Mouse (Mus musculus) embryo, embryonic 10.5 days (tissue): ENCODE measurements around the gene Hsd17b7.
A peak's percentile ranks its signal among the peaks of the same experiment; 100 is the strongest.
"Not testable (repeated sequence)": the region's sequence is repeated elsewhere in the genome, so short reads cannot be mapped to it uniquely, and the experiment has no call there.

Experiments used
- DNase-seq: peaks from one replicate; pipeline ENCODE4 v3.0.0-alpha.2; 2015; ENCODE audit warnings: low spot score

Hsd17b7 gene

DNA sequence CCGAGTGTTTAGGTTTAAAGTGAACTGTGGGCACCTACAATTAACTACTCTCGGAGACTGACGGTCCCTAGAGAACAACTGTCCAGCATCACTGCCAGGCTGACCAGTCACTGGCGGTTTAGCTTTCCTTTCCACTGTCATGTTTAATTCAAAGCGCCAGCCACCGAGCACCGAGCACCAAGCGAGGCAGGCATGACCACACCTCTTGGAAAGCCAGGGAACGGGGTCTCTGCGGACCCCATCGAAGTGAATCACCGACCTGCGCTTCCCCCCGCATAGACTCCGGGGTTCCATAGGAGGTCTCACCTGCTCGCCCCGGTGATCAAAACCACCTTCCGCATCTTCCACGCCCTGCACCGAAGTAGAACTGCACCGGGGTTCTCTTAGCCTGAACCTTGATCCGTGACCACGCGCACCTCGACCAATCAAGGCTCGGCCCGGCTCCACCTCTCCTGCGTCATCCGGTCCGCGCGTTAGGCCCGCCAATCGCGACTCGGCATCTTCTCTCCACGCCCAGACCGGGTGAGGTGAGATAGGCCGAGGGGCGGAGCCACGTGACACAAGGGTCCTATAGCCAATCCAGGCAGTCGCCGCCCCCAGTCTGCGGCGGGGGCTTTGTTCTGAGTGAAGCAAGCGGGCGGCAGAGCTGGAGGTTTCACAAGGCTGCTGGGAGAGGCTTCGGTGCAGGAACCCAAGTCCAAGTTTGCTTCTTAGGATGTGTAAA lies at the start of gene Hsd17b7:
Gene Hsd17b7, minus strand, starts transcription at position 450 of the 724 bp plus-strand sequence.
- DNase-seq, result peak; percentile 100

DNA sequence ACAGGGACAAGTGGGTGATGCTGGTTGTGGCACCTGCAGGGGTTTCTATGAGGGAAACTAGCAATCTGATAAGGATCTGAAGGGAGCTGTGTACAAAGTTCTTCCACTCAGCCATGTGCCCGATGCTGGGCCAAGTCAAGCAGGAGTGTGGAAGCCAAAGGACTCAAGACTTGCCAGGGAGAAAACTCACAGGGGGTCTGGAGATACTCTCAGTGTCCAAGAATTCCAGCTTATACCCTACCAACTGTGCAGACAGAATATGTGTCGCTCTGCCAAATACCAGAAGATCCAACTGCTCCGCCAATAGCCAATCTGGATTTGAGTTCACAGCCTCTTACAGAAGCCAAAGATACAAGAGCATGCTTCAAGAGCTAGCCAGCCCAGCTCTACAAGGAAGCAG lies 45.7 kb upstream of the Hsd17b7 start:
- DNase-seq, result no peak

DNA sequence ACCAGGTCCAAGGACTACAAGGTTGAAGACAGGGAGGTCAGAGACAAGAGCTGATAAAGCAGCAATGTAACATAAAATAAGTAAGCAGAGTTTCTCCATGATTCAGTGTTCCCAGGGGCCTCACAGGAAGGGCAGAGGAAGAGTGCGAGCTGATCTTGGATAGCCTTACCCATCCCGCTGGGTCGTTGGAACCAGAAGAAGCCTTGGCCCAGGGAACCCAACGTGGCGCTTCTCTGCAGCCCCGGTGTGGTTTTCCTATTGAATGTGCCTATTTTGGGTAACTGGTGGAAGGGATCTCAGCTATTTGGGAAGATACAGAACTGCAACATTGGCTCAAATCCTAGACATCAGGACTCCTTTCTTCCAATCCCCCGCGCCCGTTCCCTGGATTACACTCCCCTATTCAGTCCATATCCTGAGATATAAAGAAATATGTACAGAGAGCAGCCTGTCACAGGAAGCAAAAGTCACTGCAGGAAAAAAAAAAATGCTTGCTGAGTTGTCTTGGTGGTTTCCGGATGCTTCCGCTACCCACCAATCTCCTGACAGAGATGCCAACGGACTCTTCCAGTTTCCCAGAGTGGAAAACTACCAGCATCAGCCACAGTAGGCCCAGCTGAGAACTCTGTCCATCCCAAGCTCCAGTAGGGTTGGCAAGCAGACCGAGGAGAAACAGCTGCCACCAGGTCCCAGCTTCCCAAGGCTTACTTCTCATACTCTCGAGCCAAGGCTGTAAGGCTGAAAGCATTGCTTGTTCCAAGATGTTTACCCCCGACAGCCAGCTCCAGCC lies 41.9 kb upstream of the Hsd17b7 start:
- no peak for DNase-seq

DNA sequence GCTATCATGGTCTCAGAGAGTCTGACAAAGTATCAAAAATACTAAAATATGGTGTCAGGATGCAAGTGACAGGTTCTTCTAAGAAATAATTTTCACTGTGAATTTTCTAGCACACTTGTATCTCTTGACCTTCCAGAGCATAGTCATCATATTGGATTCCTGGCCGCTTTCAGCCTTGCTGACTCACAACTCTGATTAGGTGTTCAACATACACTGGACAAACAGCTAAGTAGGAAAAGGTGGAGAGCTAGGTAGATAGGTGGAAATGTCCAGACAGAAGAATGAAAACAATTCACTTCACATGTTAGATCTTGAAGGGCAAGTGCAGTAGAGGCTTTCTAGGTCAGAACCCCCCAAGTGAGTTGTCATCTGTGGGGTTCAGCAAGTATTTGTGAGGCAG lies 40.3 kb upstream of the Hsd17b7 start:
- DNase-seq, result no peak

DNA sequence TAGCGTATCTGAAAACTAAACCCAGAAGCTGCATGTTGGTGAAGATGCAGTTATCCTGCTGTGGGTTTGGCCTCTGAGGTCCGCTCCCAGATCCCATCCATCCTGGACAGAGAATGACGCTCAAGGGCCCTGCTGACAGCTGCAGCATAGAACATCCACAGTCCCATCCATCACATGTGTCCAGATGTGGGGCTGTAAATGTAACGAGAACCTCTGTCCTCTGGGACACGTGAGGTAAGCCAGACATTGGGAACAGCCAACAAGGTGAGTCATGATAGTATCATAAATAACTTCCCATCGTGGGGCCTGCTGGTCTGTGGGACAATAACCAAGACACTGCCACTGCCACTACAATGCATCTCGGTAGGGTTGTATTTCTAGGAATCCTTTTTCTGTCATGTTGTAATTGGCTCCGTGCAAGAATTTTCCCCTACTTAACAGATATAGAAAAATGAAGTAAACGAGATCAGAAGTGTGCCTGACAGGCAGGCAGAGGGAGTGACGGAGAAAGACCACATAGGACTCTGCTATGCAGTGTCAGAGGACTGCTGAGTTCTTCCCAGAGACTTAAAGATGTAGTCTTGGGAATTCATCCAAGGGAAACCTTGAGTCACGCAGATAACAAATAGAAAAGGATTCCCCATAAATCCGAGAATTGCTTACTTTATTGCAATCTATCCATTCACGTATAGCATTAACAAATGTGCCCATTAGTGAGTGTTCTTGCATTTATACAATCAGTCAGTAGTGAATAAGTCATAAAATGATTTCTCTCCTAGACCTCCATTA lies 39.6 kb upstream of the Hsd17b7 start:
- DNase-seq, result no peak

DNA sequence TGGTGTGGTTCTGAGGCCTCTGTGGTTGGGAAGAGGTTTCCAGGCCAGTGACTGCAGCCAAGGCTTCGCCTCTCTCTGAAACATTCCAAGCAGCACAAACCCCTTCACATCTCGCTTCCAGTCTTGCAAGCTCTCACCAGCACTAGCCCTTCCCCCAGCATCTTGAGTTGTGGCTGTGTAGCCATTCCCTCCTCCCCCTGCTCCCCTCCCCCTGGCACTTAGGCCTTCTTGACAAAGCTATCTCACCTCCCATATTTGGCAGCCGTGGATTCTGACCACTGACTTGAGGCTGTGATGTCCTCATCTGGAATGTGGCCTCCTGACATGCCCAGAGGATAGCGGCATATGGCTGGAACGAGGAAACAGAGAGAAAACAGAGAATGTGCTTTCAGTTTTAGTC lies 37.5 kb upstream of the Hsd17b7 start:
- DNase-seq, result peak; percentile 31

DNA sequence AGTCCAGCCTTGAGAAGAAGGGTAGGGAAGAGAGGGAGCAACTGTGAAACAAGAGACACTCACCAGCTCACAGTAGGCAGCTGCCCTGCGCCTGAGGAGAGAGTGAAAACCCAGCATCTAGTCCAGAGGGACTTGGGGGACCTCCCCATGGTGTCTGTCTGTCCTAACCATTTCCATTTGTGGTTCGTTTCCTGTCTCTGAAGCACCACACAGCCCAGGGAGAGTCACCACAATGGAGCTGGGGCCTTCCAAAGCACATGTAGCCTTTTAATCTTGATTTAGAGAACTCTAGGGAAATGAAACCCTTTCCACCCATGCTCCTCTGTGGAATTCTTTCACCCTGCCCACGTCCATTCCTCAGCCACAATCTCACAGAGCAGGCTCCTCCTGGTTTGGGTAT lies 36.3 kb upstream of the Hsd17b7 start:
- no peak for DNase-seq

DNA sequence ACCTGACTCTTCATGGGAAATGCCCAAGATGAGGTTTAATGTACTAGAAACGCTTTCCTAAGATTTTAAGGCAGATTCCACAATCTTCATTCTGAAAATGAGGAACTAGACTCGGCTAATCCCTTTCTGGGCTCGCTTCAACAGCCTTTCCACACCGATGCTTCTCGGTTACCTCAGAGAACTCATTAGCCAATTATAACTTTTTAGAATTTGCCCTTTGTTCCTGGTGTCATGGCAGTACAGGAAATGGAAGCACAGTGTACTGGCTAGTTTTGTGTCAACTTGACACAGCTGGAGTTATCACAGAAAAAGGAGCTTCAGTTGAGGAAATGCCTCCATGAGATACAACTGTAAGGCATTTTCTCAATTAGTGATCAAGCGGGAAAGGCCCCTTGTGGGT lies 24.9 kb upstream of the Hsd17b7 start:
- DNase-seq, result not testable (repeated sequence)

DNA sequence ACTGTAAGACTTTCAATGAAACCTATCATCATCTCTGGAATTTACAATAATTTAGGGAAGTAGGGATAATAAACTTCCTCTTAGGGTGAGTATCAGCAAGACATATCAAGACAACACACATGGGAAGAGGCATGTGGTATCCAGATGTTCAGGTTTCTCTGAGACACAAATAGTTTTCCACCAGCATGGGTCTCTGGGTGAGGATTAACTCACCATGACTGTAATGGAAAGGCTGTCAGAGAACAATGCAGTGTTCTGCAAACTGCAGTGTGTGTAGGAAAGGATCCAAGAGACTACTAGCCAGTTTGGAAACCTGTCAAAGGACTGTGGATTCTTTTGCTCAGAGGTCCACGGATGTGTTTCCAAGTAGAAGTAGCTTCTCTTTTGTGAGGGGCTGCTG lies 17.1 kb upstream of the Hsd17b7 start:
- DNase-seq, result peak; percentile 29

DNA sequence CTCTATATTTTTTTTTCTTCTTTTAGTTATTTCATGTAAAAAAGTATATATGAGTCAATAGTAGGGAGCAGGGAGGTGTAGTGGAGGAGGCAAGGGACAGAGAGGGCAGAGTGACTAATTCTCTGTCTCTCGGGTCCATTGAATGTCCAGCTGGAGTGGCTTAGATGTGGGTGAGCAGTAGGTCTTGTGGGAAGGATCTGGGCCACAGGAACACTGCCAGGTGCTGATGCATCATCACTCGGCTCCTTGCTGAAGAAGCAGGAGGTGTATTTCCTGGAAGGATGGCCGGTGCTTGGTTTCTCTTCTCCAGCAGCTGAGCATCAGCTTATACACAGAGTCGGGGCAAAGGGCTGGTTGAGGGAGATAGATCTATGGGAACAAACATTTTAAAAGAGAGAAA lies 8.6 kb upstream of the Hsd17b7 start:
- DNase-seq, result no peak

DNA sequence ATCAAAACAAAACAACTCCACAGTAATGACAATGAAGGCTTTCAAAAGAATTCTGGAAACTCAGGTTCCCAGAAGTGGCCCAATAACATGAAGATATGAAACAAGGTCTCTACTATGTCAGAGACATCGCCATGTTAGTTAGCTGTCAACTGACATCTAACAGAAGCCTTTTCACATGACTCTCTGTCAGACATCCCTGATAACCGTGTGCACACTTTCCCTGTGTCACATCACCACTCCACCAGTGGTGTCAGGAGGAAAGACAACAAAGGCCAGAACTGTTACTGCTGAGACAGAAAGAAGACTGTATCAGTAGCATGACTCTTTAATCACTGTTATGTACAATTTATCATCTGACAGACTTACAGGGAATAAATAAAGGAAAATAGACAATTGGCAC lies 3.0 kb upstream of the Hsd17b7 start:
- no peak for DNase-seq

DNA sequence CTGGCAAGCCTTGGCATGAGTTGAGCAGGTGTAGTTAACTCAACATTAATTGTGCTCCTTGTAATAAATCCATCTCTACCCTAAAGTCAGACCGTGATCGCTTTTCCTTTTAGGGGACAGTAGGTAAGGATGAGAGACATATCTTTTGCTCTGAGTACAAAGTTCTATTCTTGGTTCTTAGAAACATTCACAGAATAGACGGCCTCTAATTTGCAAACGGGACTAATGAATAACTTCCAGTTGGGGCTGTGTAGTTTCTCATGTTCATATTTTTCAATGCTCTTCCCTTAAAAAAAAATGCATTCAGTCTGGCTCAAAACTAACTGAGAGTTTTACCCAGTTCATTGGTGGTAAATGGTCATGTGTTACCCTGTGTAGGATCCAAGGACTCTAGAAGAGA lies 1.9 kb upstream of the Hsd17b7 start:
- DNase-seq, result no peak

DNA sequence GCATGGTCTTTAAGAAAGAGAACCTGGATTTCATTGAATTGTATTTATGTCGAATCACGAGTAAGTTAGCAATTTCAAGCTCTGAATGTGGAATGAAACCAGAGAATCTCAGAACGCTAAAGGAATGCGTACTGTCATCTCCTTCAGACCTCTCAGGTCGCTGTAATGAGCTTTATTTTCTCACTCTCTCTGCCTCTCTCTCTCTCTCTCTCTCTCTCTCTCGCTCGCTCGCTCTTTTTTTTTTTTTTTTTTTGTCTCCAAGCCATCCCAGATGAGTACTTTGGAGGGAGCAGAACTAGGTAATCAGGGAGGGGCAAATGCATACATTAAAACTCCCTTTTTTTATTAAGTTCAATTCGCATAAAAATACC lies 460 bp upstream of the Hsd17b7 start:
- DNase-seq, result no peak

DNA sequence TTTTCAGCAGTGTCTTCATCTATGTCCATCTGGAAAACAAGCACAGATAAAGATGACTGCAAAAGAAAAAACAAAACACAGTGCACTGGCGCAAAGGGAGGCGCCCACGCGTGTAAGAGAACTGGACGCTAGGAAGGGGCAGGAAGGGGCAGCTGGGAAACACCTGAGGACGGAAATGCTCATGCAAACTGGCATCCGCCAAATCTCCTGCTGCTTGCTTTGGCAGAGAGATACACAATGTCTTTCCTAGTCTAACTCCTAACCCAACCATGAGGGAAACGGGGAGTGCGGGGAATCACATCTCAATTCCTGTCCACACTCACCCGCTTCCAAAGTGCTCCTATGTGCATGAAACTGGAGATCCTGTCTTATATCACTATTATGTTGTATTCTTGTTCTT lies 15.9 kb downstream of the Hsd17b7 start:
- DNase-seq, result no peak

DNA sequence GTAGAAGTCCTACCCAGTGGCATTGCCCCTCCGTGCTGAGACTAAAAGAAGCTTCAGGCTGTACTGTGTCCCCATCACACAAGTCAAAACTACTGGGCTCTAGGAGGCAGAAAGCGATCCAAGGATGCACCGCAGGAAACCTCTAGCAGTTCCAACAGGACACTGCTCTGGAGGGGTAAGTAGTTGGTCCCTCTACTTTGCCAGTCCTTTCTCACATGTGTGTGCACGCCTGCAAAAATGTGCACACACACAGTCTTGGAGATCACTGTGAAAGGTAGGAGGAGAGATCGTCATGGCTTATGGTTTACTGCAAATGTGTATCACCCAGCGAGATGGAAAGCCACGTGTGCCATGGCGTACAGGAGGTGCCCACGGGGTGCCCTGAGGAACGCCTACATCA lies 16.4 kb downstream of the Hsd17b7 start:
- DNase-seq, result no peak

DNA sequence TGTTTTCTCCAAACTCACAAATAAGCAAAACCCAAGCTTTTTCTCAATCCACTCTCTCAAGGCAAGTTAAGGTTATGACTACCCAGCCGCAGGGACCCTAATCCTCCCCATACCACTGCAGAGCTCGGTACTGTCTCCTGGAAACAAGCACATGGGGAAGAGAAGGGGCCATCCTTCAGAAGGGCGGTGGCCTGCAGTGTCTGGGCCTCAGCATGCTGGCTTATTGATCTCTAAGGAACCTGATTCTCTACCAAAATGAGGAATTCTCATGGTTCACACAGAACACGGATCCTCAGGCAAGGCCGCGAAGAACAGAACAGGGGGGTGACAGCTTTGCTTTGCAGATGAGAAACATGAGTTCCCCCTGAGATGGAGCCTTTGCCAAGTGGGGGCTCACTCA lies 17.5 kb downstream of the Hsd17b7 start:
- no peak for DNase-seq

DNA sequence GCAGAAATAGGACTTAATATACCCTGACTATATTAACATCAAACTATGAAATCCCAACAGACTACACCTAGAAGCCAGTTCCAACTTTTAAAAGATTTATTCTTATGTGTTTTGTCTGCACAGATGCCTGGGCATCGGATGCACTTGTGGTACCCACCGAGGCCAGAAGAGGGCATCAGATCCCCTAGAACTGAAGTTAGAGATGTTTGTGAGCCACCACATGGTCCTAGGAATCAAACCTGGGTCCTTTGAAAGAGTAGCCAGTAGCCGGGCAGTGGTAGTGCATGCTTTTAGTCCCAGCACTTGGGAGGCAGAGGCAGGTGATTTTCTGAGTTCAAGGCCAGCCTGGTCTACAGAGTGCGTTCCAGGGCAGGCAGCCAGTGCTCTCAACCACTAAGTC lies 18.4 kb downstream of the Hsd17b7 start:
- no peak for DNase-seq

DNA sequence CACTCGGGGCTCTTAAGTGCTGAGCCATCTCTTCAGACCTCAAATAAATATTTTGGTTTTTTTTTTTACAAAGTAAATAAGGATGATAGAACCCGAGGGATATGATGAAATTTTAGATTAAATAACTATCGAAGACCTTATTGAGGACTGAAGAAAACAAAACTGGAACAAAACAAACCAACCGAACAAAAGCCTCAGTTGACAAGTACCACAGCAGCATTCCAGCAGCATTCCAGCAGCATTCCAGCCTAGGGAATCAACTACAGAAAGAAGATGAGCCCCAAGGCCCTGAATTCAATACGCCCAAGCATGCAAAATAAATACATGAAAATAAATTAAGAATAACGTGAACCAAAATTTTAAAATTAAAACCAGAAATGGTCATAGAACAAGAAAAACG lies 19.1 kb downstream of the Hsd17b7 start:
- DNase-seq, result peak; percentile 20

DNA sequence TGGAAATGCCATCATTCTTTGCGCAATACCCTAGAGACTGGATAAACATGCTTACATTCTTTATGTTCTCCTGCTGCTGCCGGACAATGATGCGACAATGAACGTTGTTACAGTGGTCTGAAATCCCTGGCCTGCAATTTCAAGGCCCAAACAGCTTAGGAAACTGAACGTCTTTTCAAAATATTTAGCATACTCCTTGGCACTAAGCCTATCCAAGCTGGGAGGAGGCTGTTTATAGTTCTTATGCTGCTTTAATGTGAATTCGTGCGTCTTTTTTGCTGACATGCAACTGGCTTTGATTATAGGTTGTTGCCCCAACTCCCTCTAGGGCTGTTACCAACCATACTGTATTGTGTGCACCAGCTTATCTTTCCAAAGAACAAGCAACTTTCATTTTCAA lies 20.2 kb downstream of the Hsd17b7 start:
- DNase-seq, result no peak

DNA sequence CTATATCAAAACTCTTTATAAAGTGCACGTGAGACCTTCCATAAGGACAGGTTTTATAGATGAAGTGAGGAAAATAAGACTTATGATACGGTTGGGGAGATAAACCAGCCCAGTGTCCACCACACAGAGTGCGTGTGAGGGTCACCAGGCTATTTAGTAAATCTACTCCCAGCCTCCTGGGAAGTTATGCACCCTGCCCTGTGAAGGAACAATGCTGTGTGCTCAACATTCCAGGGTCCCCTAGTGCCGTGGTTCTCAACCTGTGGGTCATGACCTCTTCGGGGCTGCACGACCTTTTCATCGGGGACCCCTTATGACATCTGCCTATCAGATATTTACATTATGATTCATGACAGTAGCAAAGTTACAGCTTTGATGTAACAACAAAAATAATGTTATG lies 20.8 kb downstream of the Hsd17b7 start:
- DNase-seq, result no peak

DNA sequence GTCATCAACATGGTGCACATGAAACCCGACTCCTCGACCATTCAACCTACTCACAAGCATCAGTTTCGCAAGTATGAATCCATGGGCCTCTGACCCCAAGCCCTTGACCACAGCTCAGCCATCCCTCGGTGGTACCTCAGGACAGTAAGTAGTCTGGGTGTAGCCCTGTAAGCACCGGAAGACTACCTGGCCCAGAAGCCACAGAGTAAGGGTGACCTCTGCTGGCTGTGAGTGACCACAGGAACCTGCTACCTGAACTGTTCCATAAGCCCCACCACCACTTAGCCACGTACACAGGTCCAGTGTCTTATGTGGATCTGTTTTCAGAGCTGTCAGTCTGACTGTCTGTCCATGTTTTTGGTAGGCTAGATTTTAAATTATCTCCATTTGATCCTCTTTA lies 21.4 kb downstream of the Hsd17b7 start:
- no peak for DNase-seq

DNA sequence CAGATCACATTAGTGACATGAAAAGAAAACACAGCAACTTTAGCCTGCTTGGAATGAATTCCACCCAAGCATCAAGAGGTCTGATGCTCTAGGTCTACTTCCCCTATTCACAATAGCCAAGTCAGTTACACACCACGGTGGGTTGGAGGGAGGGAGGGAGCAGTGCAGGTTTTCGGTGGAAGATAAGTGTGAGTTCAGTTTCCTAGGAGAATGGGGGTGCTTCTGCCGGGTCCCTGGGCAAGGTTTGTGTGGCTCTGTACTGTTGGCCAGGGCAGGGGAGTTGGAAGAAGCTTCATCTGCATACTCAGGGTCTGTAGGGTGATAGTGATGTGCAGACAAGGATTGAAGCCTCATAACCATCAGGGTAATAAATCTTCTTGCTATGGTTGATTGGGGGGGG lies 23.0 kb downstream of the Hsd17b7 start:
- DNase-seq, result no peak

DNA sequence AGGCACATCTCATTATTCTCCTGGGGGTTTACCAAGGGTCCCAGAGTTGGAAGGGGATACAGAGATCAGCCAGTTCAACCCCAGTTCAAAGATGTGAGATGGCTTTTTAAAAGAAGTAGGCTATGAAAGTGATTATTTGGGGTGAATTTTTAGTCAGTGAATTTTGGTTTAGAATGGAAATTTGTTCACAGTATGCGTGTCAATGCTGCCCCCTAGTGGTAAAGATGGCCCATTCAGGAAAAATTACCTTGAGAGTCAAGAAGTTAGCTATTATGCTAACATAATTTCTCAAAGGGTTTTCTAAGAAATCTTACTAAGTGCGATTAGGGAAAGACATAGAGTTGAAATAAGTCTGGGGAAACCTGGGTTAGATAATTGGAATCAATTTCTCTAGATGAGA lies 29.7 kb downstream of the Hsd17b7 start:
- peak; percentile 82 for DNase-seq
